Mouse (Mus musculus) sigmoid colon, adult 10 weeks (tissue): ENCODE measurements around the gene Zfp518b. TPM values are rescaled to one million over a fixed set of nuclear protein-coding genes. Genes with fewer than 3 reads are reported as not detected.

Experiments
- polyA plus RNA-seq: library from polyadenylated mRNA; stranded (reverse); fragments of 350-450 nt; fragmentation: Illumina TruSeq; extraction: RNeasy Lipid Tissue Mini Kit (QIAGEN cat#74804); gene quantifications from one replicate; pipeline ENCODE4 v1.2.3, GENCODE M21; 2014; ENCODE audit warnings: low read depth, low replicate concordance

The Zfp518b gene
- 2.4 TPM for polyA plus RNA-seq

GRCm38 (mm10) chr5:38684164-38684911 is at the start of gene Zfp518b:
Zfp518b (minus strand) TSS chr5:38684826.

Other genes with a start within 250 kb of the Zfp518b start
- 7.2 TPM for gene Slc2a9, start 181.7 kb downstream of the Zfp518b start, polyA plus RNA-seq
- gene Wdr1, start 121.6 kb downstream of the Zfp518b start, polyA plus RNA-seq, result 108 TPM
- gene Clnk, start 192.0 kb upstream of the Zfp518b start, polyA plus RNA-seq, result 0.25 TPM